Mouse (Mus musculus) left cerebral cortex, adult 9 months (tissue): ENCODE results near the gene Cd72.
A peak's percentile ranks its signal among the peaks of the same experiment; 100 is the strongest.

Experiments
- DNase-seq, 2 experiments: peaks; one replicate each; pipeline ENCODE4 v3.0.0; 2022; ENCODE audit warnings: low spot score in 2 of 2

Cd72 gene

DNA sequence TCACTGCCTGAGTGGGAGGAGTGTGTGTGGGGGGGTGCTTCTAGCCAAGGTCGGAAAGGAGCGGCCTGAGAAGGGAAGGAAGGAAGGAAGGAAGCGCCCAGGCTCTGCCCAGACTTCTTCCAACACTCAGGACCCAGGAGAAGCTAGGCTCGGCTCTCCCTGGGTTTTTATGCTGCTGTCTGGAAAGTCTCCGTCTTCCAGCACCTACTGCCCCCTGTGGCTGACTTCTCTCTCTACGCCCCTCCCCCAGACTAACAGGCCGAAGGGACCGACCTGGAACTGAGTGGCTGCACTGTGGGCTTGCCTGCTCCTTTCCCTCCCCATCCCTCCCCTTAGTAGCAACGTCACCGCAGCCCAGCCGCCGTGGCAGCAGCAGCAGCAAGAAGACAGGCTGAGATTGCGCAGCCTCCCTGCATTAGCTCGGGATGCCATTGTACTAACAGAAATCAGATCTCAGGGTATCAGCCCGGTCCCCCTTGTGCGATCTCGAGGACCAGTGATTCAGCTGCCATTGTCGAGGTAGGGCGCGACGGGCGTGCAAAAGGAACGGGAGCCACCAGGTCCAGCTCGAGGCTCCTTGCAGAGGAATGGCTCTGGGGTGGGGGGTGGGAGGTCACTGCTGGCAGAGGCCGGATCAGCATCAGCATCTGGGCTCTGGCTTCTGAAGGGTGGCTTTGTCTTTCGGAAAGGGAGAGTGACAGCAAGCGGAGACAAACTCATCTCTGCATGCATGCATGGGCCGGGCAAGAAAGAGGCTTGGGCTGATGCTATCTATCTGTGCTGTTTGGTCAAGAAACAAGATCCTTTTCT, 48.1 kb downstream of the Cd72 start:
- peak; percentile 40 to 67 for DNase-seq

DNA sequence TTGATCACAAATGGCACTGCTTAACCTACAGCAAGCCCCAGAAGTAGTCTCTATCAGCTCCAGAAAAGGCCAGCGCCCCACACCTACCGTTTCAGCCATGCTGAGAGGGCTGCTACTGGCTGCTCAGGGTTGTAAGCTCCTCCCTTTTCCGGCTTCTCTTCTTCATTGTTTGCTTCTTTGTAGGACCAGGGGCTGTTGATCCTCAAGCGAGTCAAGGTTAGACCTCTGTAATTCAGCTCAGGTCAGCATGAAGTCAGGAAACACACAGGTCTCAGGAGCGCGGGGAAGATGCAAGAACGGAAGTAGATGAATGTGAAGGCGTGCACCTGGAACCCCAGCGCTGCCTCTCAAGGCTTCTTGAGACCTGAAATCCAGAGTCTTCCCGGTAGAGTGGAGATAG, 49.7 kb downstream of the Cd72 start:
- DNase-seq = no peak

DNA sequence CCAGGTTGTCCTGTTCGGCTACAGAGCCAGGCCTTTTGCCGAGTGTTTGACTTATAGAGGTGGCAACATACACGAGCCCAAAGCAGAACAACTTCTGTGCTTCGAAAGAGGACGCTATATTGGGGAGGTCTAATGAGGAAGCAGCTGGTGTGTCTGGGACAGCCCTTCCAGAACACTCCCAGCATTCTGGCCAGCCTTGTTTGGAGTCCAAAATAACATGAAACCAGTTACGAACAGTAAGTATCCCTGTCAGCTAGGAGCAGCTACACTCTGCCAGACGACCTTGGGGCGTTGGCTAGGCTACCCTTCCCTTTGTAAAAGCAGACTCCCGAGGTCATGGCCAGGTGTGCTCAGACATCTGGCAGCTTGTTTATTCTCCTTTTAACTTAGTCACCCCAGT, 52.2 kb downstream of the Cd72 start:
- no peak for DNase-seq

DNA sequence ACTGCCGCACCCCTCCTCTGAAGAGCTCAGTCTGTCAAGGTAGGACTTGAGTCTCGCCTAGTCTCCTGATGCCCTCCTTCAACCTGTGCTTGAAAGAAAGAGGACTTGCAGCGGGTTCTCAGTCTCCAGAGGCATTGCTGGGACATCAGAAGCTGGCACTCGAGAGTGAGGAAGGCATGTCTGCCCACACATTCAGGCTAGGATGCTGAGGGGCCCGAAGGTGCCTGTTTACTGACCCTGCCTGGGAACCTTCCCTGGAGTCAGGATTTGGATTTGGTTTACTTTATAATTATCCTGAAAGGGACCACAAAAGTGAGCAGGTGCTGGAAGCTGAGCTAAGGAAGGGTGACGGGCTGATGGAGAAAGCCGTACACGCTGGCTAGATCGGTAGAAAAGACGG, 52.9 kb downstream of the Cd72 start:
- no peak for DNase-seq

DNA sequence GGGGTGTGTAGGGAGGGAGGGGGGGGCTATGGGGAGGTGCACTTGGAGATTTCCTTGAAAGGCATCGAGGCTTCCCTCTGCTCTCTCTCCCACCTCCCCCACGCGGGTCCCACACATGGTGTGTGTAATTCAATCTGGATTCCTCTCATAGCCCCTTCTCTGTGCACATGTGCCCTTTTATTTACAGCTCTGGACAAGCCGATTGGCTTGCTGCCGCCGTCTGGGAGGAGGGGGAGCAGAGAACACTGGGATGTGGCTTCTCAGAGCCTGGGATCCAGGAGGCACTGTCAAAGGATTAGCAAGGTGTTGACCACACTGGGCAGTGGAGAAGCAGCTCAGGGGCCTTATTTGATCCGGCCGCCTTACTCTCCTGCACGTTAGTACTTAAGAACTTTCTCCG, 53.5 kb downstream of the Cd72 start:
- no peak for DNase-seq

DNA sequence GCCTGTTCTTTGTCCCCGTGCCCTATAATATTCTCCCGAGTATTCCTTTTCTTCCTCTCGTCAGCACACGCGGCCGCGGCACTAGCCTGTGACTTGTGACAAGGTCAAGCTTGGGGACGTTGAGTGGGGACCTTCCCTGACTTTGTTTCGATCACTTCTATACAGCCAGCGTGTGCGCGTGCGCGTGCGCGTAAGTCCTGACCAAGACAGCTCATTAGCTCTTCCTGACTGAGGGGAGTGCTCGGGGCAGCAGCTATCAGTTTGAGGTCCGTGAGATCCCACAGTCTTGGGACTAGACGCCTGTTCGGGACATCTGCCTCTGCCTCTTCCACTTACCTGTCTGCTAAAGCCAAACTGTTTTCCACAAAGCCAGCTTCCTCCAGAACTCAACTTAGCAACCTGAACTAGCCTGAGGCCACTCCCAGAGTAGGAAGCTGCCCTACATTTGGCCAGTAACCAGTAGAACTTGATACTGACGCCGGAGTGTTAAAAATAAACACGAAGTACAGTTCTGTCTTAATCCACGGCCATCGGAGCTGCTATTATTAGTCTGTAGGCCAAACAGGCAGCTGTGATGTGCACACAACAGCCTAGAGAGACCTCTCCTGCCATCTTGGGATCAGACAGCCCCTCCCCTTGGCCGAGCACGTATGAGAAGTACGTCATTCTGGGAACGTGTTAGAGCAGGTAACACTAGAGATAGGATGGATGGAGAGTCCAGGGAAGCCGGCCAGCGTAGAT, 54.9 kb downstream of the Cd72 start:
- DNase-seq = no peak

DNA sequence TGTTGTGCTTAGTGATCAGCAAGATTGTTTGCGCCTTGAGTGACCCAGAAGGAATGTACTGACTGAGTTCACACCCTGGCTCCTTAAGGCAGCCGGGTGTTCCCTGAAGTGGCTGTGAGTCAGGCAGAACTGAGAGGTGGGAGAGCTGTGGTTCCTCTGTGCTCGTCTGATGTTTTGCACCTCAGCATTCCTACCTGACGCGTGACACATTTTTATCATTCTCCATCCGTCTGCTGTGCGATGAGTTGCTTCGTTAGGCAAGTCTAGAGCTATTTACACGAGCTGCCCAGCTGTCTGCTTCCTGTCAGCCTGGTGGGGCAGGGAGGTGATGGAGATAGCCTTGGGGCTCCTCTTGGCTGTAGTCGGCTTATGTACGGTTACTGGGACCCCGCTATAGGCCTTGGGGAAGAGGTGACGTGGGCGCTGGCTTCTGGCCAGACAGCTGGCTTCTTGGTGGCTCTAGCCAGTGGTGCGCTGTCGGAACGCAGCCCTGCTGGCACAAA, 55.5 kb downstream of the Cd72 start:
- peak in 1 of 2 experiments; percentile 48 for DNase-seq

DNA sequence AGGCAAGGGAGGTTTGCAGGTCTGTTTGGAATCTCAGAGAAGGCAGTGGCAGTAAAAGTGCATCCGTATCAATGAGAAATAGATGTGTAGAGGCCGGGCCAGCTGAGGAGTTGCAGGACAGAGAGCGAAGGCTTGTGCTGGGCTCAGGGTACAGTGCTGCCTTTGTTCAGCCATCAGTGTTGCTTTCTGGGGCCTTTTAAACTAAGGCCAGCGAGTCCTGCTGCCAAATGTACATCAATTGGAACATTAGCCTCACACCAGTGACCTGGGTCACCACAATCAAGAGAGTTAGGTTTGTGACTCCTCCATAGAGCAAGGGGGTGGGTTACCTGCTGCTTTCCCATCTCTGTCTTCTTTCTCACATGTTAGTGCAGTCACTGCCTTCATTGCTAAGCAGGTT, 56.4 kb downstream of the Cd72 start:
- no peak for DNase-seq
